Mouse (Mus musculus) liver, embryonic 14.5 days (tissue): ENCODE measurements at regions not wholly inside any gene's neighbourhood (a gene's known extent, or its start where the extent isn't known, plus 50 kb on each side); places are given as distances from the start of the nearest gene placed in this dataset.

ENCODE experiments used
- ATAC-seq: fragments of 200-750 bp; cut with Nextera tagmentation; 2 replicates; pipeline ENCODE4 v1.8.0; 2017; ENCODE audit warnings: moderate number of reproducible peaks, mild to moderate bottlenecking, moderate library complexity; ENCODE audit not compliant: insufficient read depth
- DNase-seq, 3 experiments: peaks; one replicate each; pipeline ENCODE4 v3.0.0-alpha.2; 2012 to 2013; ENCODE audit warnings: low read depth in 3 of 3, low spot score in 3 of 3
- H3K27ac ChIP-seq: fragments of 300-500 bp; sonication (generic); 2 replicates; pipeline ENCODE4 v1.5.1; 2014; ENCODE audit warnings: moderate library complexity, mild to moderate bottlenecking, control low read depth, inconsistent platforms
- H3K27me3 ChIP-seq: fragments of 300-500 bp; sonication (generic); 2 replicates; pipeline ENCODE4 v1.6.1; 2014; ENCODE audit warnings: mild to moderate bottlenecking, low read length, moderate library complexity; ENCODE audit not compliant: control insufficient read depth, insufficient read depth
- H3K36me3 ChIP-seq: fragments of 300-500 bp; sonication (generic); replicated peaks from 2 replicates; pipeline ENCODE4 v1.6.1; 2014; ENCODE audit warnings: low read depth; ENCODE audit not compliant: control insufficient read depth, insufficient read depth
- H3K4me1 ChIP-seq, 2 experiments: fragments of 200-500 bp in 1 of 2; fragments of 300-500 bp in 1 of 2; sonication (generic) in 1 of 2; replicated peaks; 2 replicates each; pipeline ENCODE4 v1.6.1; 2012 to 2014; ENCODE audit warnings: antibody characterized with exemption in 1 of 2, inconsistent platforms in 1 of 2, low read length in 1 of 2; ENCODE audit not compliant: control insufficient read depth in 2 of 2, insufficient read depth in 2 of 2
- H3K4me2 ChIP-seq: fragments of 300-500 bp; sonication (generic); 2 replicates; pipeline ENCODE4 v1.6.1; 2014; ENCODE audit warnings: low read depth, mild to moderate bottlenecking, control low read depth, moderate library complexity
- H3K4me3 ChIP-seq, 2 experiments: fragments of 200-500 bp in 1 of 2; fragments of 300-500 bp in 1 of 2; sonication (generic) in 1 of 2; 2 replicates each; pipeline ENCODE4 v1.5.1; 2012 to 2014; ENCODE audit warnings: low read depth in 2 of 2, low read length in 2 of 2, mild to moderate bottlenecking in 2 of 2, control low read depth in 1 of 2, inconsistent platforms in 1 of 2, moderate library complexity in 1 of 2; ENCODE audit not compliant: insufficient read depth in 1 of 2
- H3K9ac ChIP-seq: fragments of 300-500 bp; sonication (generic); replicated peaks from 2 replicates; pipeline ENCODE4 v1.6.1; 2014; ENCODE audit warnings: mild to moderate bottlenecking, control low read depth, moderate library complexity
- H3K9me3 ChIP-seq: fragments of 300-500 bp; sonication (generic); 2 replicates; pipeline ENCODE4 v1.6.1; 2016; ENCODE audit warnings: low read length, mixed read lengths; ENCODE audit not compliant: control insufficient read depth
- CTCF ChIP-seq: IDR thresholded peaks from 2 replicates; pipeline ENCODE4 v1.5.1; 2016; ENCODE audit warnings: antibody characterized with exemption, low read depth, control low read depth
- EP300 ChIP-seq: IDR thresholded peaks from 2 replicates; pipeline ENCODE4 v1.6.1; 2016; ENCODE audit warnings: antibody characterized with exemption, low read depth
- WGBS: fragments of 180-500 bp; shearing (Covaris S2); extraction: QIAGEN DNeasy Blood & Tissue Kit; methylation state at CpG from one replicate; pipeline ENCODE4 v1.1.7; 2014; ENCODE audit not compliant: insufficient replicate concordance; 5-methylcytosine and 5-hydroxymethylcytosine counted together

GRCm38 (mm10) chr2:51850581-51850980 lies 84.4 kb downstream of the Rbm43 start:
- H3K4me2 ChIP-seq: no peak overlapping the region
- no peaks in the 10 kb centered on the region for H3K27me3 ChIP-seq
- DNase-seq (no peak), ATAC-seq (no peak)
- no peak for TF ChIP-seq EP300
- TF ChIP-seq CTCF: no peak
- WGBS: 72% methylated on average over 9 of the region's 9 CpGs
- no peak overlapping the region for H3K27ac ChIP-seq
- H3K4me3 ChIP-seq: no peak overlapping the region
- H3K9me3 ChIP-seq: no peaks in the 10 kb centered on the region
- H3K4me1 ChIP-seq: no peaks in the 10 kb centered on the region
- no peak overlapping the region for H3K9ac ChIP-seq
- no peaks in the 10 kb centered on the region for H3K36me3 ChIP-seq

- no peaks in the 10 kb centered on the region for H3K36me3 ChIP-seq
- ATAC-seq: no peak
- 71% methylated on average over 7 of the region's 7 CpGs for WGBS
- no peaks in the 10 kb centered on the region for H3K4me1 ChIP-seq
- H3K27me3 ChIP-seq: no peaks in the 10 kb centered on the region
- no peak overlapping the region for H3K27ac ChIP-seq
- DNase-seq: no peak
- H3K4me3 ChIP-seq: no peak overlapping the region
- no peak for TF ChIP-seq EP300
- no peak for TF ChIP-seq CTCF
- no peak overlapping the region for H3K9ac ChIP-seq
- no peaks in the 10 kb centered on the region for H3K9me3 ChIP-seq
- H3K4me2 ChIP-seq: no peak overlapping the region
These were observed 83.3 kb downstream of the Rbm43 start for GRCm38 (mm10) chr2:51851711-51852110.

- no peaks in the 10 kb centered on the region for H3K9me3 ChIP-seq
- no peak overlapping the region for H3K27ac ChIP-seq
- no peaks in the 10 kb centered on the region for H3K36me3 ChIP-seq
- TF ChIP-seq EP300: no peak
- no peak for TF ChIP-seq CTCF
- no peaks in the 10 kb centered on the region for H3K4me1 ChIP-seq
- H3K9ac ChIP-seq: no peak overlapping the region
- no peak for ATAC-seq
- no peak overlapping the region for H3K4me3 ChIP-seq
- no peak overlapping the region for H3K4me2 ChIP-seq
- no peak for DNase-seq
- H3K27me3 ChIP-seq: no peaks in the 10 kb centered on the region
These were observed 77.7 kb downstream of the Rbm43 start for GRCm38 (mm10) chr2:51857226-51857625.

- Histone ChIP-seq H3K9me3 (no peaks in the 10 kb centered on the region), H3K27me3 (no peaks in the 10 kb centered on the region), H3K4me3 (no peak overlapping the region), H3K4me1 (no peaks in the 10 kb centered on the region), H3K9ac (no peak overlapping the region), H3K27ac (no peak overlapping the region), H3K36me3 (no peaks in the 10 kb centered on the region), H3K4me2 (no peak overlapping the region)
- no peak for DNase-seq
- no peak for ATAC-seq
- 60% methylated on average over 5 of the region's 5 CpGs for WGBS
- no peak for TF ChIP-seq EP300
These were observed 68.9 kb downstream of the Rbm43 start for GRCm38 (mm10) chr2:51866045-51866444.

DNA sequence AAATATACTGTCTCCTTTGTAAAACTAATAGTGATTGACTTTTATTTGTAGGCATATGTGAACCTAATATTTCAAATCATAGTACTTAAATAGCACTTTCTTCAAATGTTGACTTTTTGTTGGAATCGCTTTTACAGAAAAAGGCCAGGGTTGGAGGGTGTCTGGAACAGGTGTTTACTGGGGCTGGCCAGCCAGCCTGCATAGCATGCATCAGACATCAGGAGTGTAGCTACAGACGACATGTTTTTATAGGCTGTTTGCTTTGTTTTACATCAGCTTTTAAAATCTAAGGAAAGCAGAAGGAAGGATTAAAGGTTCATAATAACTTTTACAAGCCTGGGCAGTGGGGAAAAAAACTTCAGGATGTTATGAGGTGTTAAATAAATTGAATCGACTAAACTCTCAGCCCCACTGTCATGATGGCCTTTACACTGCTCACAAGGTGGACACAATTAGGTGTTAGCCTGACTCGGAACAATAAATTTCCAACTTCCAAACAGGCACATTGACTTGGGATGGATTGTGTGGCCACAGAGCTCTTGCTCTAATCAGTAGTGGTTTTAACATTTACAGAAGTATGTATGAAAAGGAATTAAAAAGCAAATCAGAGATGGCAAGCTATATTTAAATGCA lies 66.0 kb downstream of the Rbm43 start:
- no peak overlapping the region for H3K27ac ChIP-seq
- H3K36me3 ChIP-seq: no peaks in the 10 kb centered on the region
- no peaks in the 10 kb centered on the region for H3K27me3 ChIP-seq
- no peak overlapping the region for H3K4me3 ChIP-seq
- H3K4me2 ChIP-seq: no peak overlapping the region
- DNase-seq: no peak
- ATAC-seq: no peak
- WGBS: 50% methylated on average over 4 of the region's 4 CpGs
- H3K4me1 ChIP-seq: no peaks in the 10 kb centered on the region
- no peak for TF ChIP-seq CTCF
- no peak for TF ChIP-seq EP300
- no peaks in the 10 kb centered on the region for H3K9me3 ChIP-seq
- H3K9ac ChIP-seq: no peak overlapping the region
